Mouse (Mus musculus): Measurements from ENCODE around the gene Ears2. TPM values are rescaled to one million over a fixed set of nuclear protein-coding genes. Genes with fewer than 3 reads are reported as not detected.

The Ears2 gene
- total RNA-seq (2021) = 17.3 and 20.4 TPM in 2 replicates
- long read RNA-seq, experiment 1, transcript Ears2-201 (9 exons, 2,046 nt) = major isoform, 29 of 37 reads
- long read RNA-seq, experiment 1, partial matches to known transcripts = 0 of 37 reads
- long read RNA-seq, experiment 1, other reads (novel, unspliced or antisense) = 6 of 37 reads
- long read RNA-seq, experiment 2, transcript Ears2-201 (9 exons, 2,046 nt) = major isoform, 20 of 25 reads
- long read RNA-seq, experiment 2, partial matches to known transcripts = 2 of 25 reads
- long read RNA-seq, experiment 2, other reads (novel, unspliced or antisense) = 2 of 25 reads

- peak; percentile 97 for DNase-seq
Measured at GRCm38 (mm10) chr7:122066945-122067516, at the start of gene Ears2, which contains the start of gene Ubfd1. Gene Ears2, minus strand, starts transcription at chr7:122067263. Gene Ubfd1, plus strand, starts transcription at chr7:122067175.

- DNase-seq = no peak
Measured at GRCm38 (mm10) chr7:122108206-122108605, 41.1 kb upstream of the Ears2 start.

- peak; percentile 92 for DNase-seq
Measured at GRCm38 (mm10) chr7:122101747-122102244, 34.7 kb upstream of the Ears2 start, which contains the start of gene Ndufab1. Gene Ndufab1, minus strand, starts transcription at chr7:122101886.

GRCm38 (mm10) chr7:122101014-122101746 lies 34.1 kb upstream of the Ears2 start:
- DNase-seq = peak; percentile 23

GRCm38 (mm10) chr7:122099222-122099621 lies 32.2 kb upstream of the Ears2 start:
- peak; percentile 48 for DNase-seq

GRCm38 (mm10) chr7:122098009-122098408 lies 30.9 kb upstream of the Ears2 start:
- no peak for DNase-seq

GRCm38 (mm10) chr7:122094564-122095330 lies 27.7 kb upstream of the Ears2 start:
- DNase-seq = no peak

GRCm38 (mm10) chr7:122087195-122087982 lies 20.3 kb upstream of the Ears2 start:
- no peak for DNase-seq

GRCm38 (mm10) chr7:122081071-122081470 lies 14.0 kb upstream of the Ears2 start:
- no peak for DNase-seq

- DNase-seq = no peak
Measured at GRCm38 (mm10) chr7:122079798-122080554, 12.9 kb upstream of the Ears2 start.

GRCm38 (mm10) chr7:122074374-122074773 lies 7.3 kb upstream of the Ears2 start:
- DNase-seq = no peak

- DNase-seq = peak; percentile 43
Measured at GRCm38 (mm10) chr7:122067517-122068381, 686 bp upstream of the Ears2 start.

GRCm38 (mm10) chr7:122066102-122066944 lies 740 bp downstream of the Ears2 start:
- DNase-seq = peak; percentile 18

GRCm38 (mm10) chr7:122065656-122066055 lies 1.4 kb downstream of the Ears2 start:
- DNase-seq = no peak

GRCm38 (mm10) chr7:122056633-122057032 lies 10.4 kb downstream of the Ears2 start:
- no peak for DNase-seq

- no peak for DNase-seq
Measured at GRCm38 (mm10) chr7:122050834-122051233, 16.2 kb downstream of the Ears2 start.

GRCm38 (mm10) chr7:122048191-122048590 lies 18.9 kb downstream of the Ears2 start:
- DNase-seq = no peak

- no peak for DNase-seq
Measured at GRCm38 (mm10) chr7:122046813-122047212, 20.2 kb downstream of the Ears2 start.

Measured in adrenal gland, postnatal 14 days (tissue).